Mouse (Mus musculus) layer of hippocampus, postnatal 36 days (tissue): ENCODE results near the gene Cdh5. TPM values are rescaled to one million over a fixed set of nuclear protein-coding genes. Genes with fewer than 3 reads are reported as not detected.
"Not testable (repeated sequence)": the region's sequence is repeated elsewhere in the genome, so short reads cannot be mapped to it uniquely, and the experiment has no call there.

Experiments used
- DNase-seq, 2 experiments: peaks; one replicate each; pipeline ENCODE4 v3.0.0; 2022
- total RNA-seq, 2 experiments: library from RNA; stranded (reverse); gene quantifications; 2 replicates each; pipeline ENCODE4 v1.2.3; 2021

Cdh5 gene
- total RNA-seq, 2 experiments from 2014 or later: 8.5 to 9.1 TPM

DNA sequence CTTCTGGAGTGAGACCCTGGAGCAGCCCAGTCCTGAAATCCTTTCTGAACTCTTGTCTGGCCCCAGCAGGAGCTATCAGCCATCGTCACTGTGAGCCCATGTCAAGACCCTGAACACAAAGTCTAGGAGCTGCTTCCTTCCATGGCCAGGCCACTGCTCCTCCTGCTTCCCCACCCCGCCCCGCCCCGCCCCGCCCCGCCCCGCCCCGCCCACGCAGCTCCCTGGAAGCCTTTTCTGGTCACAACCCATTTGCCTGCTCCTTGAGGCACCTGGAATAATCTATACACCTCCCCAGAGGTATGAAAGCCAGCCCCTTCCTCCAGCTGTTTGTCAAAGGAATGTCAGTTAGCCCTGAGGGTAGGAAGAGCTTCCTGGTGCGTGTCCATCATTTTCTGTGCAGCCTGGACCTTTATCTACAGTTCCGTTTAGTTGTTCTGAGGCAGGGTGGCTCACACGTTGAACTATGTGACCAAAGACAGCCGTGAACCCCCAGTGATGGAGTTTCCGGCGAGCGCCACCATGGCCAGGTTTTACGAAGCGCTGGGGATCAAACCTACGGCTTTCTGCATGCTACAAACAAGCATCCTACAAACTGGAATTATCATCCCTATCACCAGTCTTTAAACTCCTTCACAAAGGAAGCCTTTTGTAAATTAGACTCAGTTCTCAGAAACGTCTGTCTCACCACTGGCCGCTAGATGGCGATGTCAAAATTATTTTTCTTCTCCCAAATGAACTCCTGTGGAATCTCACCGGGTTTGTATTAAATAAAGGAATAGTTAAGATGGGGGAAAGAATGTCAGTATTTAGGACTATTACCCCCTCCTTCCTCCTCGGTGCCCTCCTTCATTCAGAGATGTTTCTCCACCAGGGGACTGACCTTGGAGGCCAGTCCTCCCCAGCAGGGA, 10.2 kb upstream of the Cdh5 start:
- not testable (repeated sequence) for DNase-seq

DNA sequence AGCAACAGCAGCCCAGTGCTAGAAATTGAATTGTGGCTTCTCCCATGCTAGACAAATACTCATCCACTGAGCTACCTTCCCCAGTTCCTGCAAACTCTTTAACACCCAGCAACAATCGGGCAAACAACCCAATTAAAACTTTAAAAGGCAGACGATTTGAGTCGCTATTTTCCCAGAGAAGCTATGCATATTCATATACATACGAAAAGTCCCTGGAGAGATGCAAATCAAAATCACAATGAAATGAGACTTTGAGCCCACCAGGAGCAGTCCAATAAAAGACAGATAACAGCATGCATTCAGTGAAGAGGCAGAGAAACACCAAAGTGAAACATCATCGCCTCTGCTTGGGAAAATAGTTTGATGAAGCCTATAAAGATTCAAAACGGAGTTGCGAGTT, 8.1 kb upstream of the Cdh5 start:
- DNase-seq: no peak

DNA sequence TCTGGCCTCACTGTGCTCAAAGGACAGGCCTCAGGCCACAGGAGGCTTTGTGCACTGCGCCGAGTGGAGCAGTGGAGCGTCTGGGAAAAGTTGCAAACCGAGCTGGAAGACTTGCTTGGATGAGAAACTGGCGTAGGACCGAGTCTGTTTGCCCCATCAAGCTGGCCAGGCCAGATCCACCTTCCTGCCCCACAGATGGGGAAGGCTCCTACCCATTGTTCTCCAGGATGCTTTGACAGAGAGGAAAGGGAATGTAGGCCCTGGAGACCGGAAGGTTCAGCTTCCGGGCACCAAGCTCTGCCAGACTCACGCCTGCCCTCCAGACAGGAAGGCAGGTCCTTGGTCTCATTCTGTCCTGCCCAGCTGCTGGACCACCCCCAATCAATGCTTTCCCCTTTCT, 5.8 kb upstream of the Cdh5 start:
- no peak for DNase-seq

DNA sequence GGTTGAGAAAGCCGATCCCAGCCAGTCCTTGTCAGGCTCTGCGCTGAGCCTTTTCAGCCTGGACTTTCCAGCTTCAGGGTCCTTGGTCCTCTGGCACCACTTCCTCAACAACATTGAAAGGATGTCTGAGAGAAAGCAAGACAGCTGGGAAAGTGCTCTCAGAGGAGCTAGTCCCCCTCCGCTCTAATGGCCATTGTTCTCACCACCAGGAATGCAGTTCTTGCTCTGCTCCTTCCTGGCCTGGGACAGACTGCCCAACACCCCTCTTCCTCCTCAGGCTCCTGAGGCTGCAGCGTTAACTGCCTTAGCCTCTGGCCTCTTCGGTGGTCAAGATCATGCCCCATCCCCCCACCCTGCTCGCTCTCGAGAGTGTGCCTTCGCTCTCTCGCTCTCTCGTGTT, 4.8 kb upstream of the Cdh5 start:
- no peak for DNase-seq

DNA sequence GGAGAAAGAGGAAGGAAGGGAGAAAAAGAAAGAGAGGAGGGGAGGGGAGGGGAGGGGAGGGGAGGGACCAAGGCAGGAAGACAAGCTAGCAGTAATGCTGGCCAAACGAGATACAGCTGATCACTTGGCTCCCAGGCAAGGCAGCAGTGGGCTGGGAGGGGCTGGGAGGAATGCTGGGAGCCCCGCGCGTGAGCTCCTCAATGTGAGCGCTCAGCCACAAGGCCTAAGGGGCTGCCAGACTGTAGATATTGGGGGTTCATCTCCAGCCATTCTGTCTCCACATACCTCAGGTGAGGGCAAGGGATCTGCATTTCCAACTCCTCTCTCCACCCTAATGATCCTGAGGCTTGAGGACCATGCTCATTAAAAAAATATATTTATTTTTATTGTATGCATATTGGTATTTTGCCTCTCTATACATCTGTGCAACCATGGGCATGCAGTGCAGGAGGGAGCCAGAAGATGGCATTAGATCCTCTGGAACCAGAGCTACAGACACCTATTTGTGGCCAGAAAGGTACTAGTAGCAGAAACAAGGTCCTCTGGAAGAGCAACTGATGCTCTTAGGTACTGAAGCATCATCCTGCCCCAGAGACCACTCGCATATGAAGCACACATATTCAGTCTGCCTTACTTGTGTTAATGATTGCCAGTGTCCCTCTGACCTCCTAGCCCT, 2.6 kb upstream of the Cdh5 start:
- DNase-seq: no peak

DNA sequence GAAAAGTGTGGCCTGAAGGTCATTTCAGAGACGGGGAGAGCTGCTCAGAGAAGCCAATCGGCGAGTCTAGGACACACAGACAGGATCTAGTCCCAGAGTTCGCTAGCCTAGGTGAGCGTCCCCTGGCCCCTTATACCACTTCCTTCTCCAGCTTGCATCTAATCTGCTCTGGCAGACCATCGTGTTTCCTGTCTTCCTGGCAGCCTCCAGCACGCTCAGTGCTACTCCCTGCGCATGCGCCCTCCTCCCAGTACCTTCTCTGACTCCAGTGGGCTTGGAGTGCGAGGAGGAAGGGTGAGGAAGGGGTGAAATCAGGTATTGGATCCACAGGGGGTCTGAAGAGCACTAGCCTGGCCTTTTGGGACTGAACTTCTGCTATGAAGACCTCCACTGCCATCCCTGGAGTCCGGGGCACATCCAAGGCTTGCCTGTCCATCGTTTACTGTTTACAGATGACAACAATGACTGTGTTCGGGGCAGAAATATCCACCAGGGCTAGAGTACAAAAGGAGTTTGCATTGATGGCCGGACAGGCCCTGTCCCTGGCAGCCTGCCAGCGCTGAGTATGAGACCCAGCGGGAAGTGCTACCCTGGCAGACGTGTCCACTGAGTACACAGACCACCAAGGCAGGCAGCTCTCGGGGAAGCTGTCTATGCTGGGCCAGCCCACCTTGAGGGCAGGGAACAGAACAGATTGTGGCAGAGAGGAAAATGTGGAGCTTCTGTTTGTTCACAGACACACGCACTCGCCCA, 1.9 kb upstream of the Cdh5 start:
- no peak for DNase-seq

DNA sequence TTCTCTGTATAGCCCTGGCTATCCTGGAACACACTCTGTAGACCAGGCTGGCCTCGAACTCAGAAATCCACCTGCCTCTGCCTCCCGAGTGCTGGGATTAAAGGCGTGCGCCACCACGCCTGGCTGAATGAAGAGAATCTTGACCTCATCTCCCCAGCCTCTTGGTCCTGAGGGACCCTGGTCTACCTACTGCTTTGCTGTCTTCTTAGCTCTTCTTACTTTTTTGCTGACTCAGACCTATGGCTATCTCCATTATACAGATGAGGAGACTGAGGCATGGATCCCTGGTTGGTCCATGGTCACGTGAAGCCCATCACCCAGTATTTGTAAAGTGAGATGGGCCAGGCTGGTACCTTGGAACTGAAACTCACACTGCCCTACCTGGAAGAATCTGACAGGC, 701 bp upstream of the Cdh5 start:
- not testable (repeated sequence) for DNase-seq

DNA sequence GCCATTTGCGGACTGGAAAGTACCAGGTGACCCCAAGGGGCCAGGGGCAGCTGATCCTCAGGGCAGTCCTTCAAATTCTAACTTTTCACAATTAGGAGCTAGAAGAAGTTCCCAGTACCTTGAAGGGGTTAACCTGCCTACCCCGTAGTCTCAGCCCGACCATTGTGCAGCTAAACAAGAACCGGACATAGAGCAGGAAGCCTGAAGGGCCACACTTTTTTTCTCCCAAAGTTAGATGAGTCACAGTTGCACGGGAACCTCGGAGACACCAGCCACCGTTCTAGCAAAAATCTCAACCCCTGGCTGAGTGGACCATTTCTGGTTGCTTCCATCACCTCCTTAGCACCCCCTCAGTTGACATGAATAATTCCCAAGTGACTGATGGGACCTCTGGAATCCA, 2.0 kb downstream of the Cdh5 start:
- DNase-seq: no peak

DNA sequence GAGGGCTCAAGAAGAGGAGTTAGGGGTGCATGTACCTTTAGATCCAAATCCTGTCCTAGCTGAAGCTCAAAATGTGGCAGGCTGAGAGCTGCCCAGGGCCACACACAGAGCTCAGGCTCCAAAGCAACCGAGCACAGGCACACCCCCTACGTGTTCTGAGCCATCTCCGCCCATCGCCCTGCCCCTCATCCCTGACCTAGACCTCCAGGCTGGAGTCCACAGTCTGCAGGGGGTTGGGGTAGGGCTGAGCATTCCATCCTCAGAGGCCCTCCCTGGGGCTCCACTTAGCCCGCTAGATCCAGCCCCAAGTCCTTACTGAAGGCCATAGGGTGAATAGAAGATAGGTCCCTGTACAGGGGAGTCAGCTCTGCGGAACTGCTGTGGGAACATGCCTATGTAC, 4.3 kb downstream of the Cdh5 start:
- no peak for DNase-seq

DNA sequence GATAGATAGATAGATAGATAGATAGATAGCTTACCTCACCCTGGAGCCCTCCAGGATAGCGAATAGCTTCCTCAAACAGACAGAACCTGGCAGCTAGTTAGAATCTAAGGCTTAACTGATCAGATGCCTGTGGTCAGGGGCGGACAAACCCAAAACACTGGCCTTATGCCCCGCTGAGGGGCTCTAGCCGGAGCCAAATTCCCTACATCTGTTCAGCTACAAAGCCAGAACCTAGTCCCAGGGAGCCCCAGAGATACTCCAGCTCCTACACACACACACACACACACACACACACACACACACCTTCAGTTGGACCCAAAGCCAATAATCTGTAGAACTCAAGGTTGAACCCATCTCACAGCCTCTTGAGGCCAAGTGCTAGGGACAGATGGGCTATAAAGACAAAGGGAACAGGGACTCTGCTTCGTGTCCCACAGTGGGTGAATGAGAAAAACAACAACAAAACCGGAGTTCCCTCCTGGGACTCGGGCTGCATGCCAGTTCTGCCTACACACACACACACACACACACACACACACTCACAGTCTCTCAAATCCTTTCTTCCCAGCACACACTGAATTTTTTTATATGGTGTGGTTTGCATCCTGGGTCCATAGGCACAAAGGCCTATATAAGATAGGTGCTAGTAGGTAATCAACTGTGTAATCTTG, 5.0 kb downstream of the Cdh5 start:
- DNase-seq: no peak

DNA sequence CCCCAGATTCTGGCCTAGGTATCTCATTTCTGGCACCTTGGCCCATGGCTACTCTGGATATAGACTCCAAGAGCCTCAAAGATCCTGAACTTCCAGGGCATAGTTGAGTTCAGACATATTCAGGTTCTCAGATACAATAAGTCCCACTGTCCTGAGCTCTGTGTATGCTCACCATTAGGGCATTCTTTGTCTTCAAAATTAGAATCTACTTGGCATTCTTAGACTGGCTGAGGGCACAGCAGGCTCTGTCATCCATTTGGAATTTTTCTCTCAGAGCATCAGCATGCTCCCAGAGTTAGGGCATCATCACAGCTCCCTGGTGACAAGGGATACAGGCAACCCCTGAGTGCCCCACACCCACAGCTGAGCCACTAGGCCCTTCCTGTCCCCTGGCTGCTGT, 5.7 kb downstream of the Cdh5 start:
- no peak for DNase-seq

DNA sequence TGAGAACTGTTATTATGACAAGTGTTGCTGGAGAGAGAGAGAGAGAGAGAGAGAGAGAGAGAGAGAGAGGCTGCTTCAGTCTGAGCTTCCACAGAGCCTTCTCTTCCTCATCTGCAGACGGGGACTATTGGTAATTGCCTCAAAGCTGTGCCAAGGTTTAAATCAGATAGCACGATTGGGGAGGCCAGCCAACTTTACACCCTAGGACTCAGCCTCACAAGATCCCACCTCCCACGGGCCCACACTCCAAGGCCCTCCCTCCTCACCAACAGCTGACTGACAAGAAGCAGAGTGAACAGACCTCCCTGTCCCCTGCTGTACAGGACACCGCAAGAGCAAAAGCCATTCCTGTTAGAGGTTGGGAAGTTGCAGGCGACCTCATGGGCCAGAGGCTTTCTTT, 6.6 kb downstream of the Cdh5 start:
- no peak for DNase-seq

DNA sequence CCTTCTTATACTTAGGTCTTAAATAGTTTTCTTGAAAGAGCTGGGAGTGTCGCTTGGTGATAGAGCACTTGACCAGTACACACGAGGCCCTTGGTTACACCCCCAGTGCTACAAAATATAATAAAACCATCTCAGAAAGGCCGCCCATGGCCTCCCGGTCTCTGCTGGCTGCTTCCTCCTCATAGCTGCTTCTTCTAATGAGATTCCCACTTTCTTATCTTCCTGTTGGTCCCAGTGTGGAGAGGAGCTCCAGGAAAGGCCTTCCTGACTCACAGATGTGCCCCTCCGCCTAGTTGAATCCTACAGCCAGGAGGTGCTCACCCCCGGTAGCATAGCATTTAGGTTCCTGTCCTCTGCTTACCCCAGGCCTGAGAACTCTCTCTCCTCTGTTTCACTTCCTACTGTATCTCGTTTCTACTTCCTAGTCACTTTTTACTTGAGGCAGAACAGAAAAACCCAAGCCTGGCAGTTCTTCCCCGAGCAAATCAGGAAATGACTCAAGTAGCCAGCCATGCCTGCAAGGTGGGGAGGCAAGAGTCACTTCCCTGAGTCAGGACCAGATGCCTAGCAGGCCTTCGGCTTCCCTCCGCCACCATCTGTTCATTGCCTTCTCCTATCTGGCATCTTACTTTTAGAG, 9.2 kb downstream of the Cdh5 start:
- DNase-seq: no peak

DNA sequence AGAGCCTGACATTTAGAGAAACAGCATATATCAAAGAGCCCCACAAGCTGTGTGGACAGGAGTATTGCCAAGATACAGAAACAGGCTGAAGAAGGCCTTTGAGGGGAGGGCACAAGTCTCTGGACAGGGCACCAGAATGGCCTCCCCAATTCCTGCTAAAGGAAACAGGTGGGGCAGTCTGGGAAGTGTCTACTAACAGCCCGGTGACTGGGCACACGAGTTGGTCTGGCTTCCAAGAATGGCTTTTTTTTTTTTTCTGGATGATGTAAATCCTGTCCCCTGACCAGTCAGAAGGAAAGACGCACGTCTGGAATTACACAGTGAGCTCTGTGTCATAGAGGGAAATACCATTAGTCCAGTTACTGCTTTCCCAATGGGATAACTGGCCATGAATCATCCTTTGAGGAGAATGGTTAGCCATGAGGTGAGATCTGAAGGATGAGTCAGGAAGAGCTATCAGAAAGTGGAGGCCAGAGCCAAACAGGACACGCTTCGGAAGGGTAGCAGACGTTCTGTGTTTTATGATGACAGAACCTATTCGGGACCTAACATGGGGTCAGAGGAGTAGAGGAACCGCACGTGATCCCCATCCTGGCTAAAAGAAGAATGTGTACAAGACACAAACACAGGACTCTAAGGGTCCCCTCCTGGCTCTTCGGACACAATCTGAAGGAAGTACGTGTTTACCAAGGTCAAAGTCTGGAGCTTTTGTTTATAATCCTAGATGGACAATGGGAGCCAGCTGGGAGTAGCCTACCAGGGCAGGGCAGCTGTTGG, 20.4 kb downstream of the Cdh5 start:
- DNase-seq: no peak

DNA sequence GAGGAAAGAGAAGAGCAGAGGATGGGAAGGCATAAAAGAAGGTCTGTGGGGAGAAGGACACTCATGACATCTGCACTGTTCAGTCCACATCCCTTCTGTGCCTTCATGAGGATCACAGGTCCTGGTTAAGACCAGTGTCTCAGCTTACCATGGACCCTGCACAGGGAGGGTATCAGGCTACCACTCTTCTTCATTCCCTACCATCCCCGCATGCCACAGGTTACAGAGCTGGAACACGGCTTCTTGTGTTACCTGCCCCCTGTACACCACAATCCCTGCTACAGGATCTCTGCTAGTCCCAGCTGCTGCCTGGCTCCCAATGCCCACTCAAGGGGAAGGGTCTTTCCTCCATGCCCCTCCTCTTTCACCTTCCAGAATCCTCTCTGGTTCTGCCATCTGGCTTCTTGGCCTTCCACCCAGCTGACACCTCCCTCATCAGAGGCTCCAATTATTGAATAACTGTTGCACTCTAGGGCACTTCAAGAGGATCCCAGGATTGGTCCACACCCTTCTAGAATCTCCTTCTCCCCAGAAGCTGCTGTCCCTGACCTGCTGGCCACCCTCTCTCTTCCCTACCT, 21.7 kb downstream of the Cdh5 start:
- no peak for DNase-seq

DNA sequence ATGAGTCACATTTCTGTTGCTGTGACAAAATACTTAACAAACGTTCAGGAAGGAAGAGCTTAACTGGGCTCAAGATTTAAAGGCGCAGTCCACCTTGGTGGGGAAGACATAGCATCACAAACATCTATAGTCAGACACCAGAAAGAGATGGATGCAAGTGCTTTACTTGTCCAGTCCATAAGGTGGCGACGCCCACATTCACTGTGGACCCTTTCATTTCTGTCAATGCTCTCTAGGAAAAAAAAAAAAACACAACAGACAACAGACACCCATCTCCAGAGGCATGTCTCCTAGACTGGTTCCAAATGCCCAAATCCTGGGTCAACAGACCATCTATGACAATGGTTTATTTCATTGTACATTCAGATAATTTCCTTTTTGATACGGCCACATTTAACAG, 23.1 kb downstream of the Cdh5 start:
- no peak for DNase-seq

DNA sequence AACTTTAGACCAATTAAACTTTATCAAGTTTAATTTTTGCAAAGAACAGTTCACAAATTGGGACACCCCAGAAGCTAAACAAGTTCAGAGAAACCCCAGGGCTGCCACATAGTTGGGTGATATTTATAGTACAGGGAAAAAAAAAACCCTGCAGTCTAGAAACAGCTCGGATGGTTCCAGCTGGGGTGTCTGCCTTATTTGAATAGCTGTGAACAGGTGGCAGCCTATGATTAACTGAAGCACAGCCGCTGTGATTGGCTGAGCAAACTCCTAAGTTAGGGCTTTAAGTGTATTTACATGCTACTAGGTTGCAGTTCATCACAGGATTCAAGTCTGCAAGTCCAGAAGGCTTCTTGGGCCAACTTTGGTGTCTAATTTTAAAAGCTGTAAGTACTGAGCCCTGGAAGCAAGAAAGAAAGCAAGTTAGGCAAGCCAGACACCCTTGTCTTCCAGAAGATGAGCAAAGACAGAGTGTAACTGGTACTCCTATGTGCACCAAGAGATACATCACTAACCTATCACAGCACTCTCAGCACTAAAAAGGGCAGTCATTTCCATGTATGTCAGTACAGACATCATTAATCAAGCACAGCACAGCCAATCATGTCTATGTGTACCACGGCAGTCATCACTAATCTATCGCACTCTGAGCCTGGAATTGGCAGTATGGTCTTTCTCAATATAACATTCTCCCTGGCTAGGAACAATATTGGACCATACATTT, 25.9 kb downstream of the Cdh5 start:
- peak in 1 of 2 experiments; percentile 30 for DNase-seq

DNA sequence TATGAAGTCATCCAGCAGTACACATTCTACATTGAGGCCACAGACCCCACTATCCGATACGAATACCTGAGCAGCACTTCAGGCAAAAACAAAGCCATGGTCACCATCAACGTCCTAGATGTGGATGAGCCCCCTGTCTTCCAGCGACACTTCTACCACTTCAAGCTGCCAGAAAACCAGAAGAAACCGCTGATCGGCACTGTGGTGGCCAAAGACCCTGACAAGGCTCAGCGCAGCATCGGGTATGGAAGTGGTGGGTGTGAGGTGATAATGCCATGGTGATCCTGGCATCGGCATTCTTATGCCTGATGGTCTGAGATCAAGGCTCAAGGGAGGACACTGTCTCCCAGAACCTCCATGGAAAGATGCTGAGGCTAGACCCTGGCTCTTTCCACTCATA, 29.5 kb downstream of the Cdh5 start:
- DNase-seq: no peak

DNA sequence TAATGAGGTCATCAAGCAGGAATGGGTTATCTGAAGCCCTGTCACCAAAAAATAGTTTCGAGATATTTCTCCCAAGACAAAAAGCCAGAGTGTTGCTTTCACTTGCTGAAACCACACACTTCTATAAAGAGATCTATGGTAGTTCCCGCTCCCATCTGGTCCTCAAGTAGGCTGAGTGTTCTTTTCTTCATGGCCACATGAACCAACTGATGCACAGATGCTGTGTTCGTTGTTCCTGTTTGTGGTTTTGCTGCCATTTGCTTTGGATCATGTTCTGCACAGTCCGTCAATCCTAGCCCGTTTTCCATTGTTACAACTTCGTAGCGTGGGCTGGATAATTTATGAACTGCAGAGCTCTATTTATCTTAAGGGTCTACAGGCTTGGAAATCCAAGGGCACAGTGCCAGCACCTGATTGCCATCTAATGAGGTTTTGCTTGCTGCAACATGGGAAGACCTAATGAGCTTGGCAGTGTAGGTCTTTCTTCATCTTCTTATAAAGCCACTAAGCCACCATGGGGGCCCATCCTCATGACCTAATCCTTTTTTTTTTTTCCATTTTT, 30.1 kb downstream of the Cdh5 start:
- DNase-seq: peak in 1 of 2 experiments; percentile 10

DNA sequence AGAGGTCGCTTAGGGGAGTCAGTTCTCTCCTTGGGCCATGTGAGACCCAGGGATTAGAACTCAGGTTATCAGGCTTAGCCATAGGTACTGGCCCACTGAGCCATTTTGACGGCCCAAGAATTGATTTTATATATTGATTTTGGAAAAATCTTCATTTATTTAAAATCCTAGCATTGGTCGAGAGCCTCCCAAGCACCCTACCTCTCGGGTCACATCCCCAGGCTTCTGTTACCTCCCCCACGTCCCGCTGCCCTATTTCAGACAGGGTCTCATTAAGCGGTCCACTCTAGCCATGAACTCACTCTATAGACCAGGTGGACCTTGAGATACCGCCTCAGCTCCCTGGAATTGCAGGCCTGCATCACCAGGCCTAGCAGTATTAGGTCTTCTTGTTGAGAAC, 33.1 kb downstream of the Cdh5 start:
- DNase-seq: no peak
